Mouse (Mus musculus) stomach, postnatal 0 days (tissue): ENCODE results near the gene Pafah1b2.

Experiments used
- CTCF ChIP-seq: IDR thresholded peaks from 2 replicates; pipeline ENCODE4 v1.5.1; 2016; ENCODE audit warnings: antibody characterized with exemption, low read depth, mild to moderate bottlenecking, moderate library complexity
- EP300 ChIP-seq: optimal IDR thresholded peaks from 2 replicates; pipeline ENCODE3; 2016; ENCODE audit warnings: antibody characterized with exemption

- TF ChIP-seq CTCF = no peak
- no peak for TF ChIP-seq EP300
Observed at GRCm38 (mm10) chr9:46033058-46033457, 20.6 kb upstream of the Pafah1b2 start.
